Mouse (Mus musculus): ENCODE results near the gene Itga8. TPM values are rescaled to one million over a fixed set of nuclear protein-coding genes. Genes with fewer than 3 reads are reported as not detected.

Itga8 gene
- total and polyA plus RNA-seq, 3 experiments = 0.93 TPM; not detected in 2

DNA sequence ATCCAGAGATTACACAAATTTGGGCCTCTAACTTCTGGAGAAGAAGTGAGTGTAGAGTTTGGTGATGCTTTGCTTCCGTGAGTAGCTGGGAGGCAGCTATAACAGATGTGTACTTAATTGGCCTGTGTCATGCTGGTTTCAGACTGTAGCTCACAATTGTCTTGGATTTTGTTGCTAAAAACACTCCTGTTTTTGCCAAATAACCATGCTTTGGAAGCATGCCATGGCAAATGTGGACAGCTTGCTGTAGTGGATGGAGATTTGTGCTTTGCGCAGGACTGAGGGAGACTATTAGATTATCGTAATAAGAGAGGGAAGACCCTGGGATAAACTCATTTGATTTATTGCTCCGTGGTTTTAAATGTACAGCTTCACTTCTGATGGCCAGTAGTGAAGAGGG, 16.3 kb upstream of the Itga8 start:
- H3K4me1 ChIP-seq (ENCODE audit: insufficient read depth, low read depth, low read length) = peaks cover 9% of the 10 kb centered on the region
- no peak overlapping the region for H3K4me3 ChIP-seq (ENCODE audit: low read depth, low read length)
- peaks cover 10% of the 10 kb centered on the region; the same call in 1 of the 2 replicates for H3K27me3 ChIP-seq (ENCODE audit: insufficient read depth, low read length)
- no peak for ATAC-seq (ENCODE audit: extremely low read depth, insufficient number of reproducible peaks, low FRiP score, poor library complexity, severe bottlenecking)
- no peak for DNase-seq (ENCODE audit: low spot score)
- TF ChIP-seq TAL1 (conservative IDR thresholded peaks at IDR 0.05; ENCODE audit: low read depth, low read length) = no peak
- TF ChIP-seq GATA1 (IDR thresholded peaks at IDR 0.05; ENCODE audit: borderline replicate concordance, low read length) = no peak
- no peak for TF ChIP-seq GATA2 (IDR thresholded peaks at IDR 0.05; ENCODE audit: borderline replicate concordance, low read depth, low read length)
- TF ChIP-seq POLR2AphosphoS5 (IDR thresholded peaks at IDR 0.05; ENCODE audit: insufficient replicate concordance, low read depth, low read length) = no peak
- no peak for TF ChIP-seq CTCF (IDR thresholded peaks at IDR 0.05; ENCODE audit: low read depth, low read length)
- H3K9me3 ChIP-seq (replicated peaks) = no peaks in the 10 kb centered on the region
- H3K36me3 ChIP-seq (replicated peaks) = no peaks in the 10 kb centered on the region

DNA sequence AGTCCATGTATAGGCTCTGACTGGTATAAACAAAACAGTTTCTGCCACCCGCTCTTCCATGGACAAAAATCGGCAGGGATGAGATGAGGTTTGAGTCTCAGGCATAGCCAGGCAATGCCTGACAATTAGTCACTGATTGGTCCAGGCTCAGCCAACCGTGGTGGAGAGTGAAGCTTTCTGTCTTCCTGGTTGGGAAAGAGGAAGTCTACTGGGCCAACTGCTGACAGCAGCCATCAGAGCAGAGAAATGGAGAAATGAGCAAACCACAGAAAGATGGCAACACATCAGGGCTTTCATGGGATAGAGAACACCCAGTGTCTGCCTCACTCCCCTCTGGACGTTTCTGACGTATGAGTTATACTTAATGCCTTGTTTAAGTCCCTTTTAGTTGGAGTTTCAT, 15.6 kb upstream of the Itga8 start:
- Histone ChIP-seq H3K4me3 (ENCODE audit: low read depth, low read length) (no peak overlapping the region; the same call in 1 of the 2 replicates), H3K36me3 (replicated peaks) (no peaks in the 10 kb centered on the region), H3K4me1 (ENCODE audit: insufficient read depth, low read depth, low read length) (peaks cover 9% of the 10 kb centered on the region), H3K27me3 (ENCODE audit: insufficient read depth, low read length) (peaks cover 10% of the 10 kb centered on the region; the same call in 1 of the 2 replicates), H3K9me3 (replicated peaks) (no peaks in the 10 kb centered on the region)
- TF ChIP-seq GATA1 (IDR thresholded peaks at IDR 0.05; ENCODE audit: borderline replicate concordance, low read length) = no peak
- TF ChIP-seq TAL1 (conservative IDR thresholded peaks at IDR 0.05; ENCODE audit: low read depth, low read length) = no peak
- TF ChIP-seq POLR2AphosphoS5 (IDR thresholded peaks at IDR 0.05; ENCODE audit: insufficient replicate concordance, low read depth, low read length) = no peak
- TF ChIP-seq CTCF (IDR thresholded peaks at IDR 0.05; ENCODE audit: low read depth, low read length) = no peak
- no peak for TF ChIP-seq GATA2 (IDR thresholded peaks at IDR 0.05; ENCODE audit: borderline replicate concordance, low read depth, low read length)
- ATAC-seq (ENCODE audit: extremely low read depth, insufficient number of reproducible peaks, low FRiP score, poor library complexity, severe bottlenecking) = peak; percentile 85
- DNase-seq (ENCODE audit: low spot score) = peak; percentile 58

DNA sequence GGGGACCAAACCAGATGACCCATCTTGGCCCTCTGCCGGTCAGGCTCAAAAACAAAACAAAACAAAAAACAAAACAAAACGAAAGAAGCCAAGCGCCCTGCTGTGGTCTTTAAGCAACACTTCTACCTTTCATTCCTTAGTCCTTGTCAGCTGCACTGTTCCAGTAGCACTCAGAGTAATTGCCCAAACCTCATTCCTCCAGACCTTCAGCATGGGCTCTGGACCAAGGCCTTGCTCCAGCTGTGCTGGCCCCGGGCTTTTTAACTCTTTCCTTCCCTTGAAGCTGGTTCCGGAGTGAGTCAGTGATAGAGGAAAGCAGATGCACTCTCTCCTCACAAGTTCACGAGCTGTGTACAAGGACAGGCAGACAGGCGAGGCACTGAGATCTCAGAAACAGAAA, 14.6 kb upstream of the Itga8 start:
- Histone ChIP-seq H3K36me3 (replicated peaks) (no peaks in the 10 kb centered on the region), H3K9me3 (replicated peaks) (no peaks in the 10 kb centered on the region), H3K27me3 (ENCODE audit: insufficient read depth, low read length) (peaks cover 9% of the 10 kb centered on the region; the same call in 1 of the 2 replicates), H3K4me3 (ENCODE audit: low read depth, low read length) (peak overlapping the region; percentile 1; the same call in 1 of the 2 replicates), H3K4me1 (ENCODE audit: insufficient read depth, low read depth, low read length) (peaks cover 9% of the 10 kb centered on the region)
- DNase-seq (ENCODE audit: low spot score) (no peak), ATAC-seq (ENCODE audit: extremely low read depth, insufficient number of reproducible peaks, low FRiP score, poor library complexity, severe bottlenecking) (no peak)
- TF ChIP-seq GATA1 (IDR thresholded peaks at IDR 0.05; ENCODE audit: borderline replicate concordance, low read length) (no peak), CTCF (IDR thresholded peaks at IDR 0.05; ENCODE audit: low read depth, low read length) (no peak), POLR2AphosphoS5 (IDR thresholded peaks at IDR 0.05; ENCODE audit: insufficient replicate concordance, low read depth, low read length) (no peak), GATA2 (IDR thresholded peaks at IDR 0.05; ENCODE audit: borderline replicate concordance, low read depth, low read length) (no peak), TAL1 (conservative IDR thresholded peaks at IDR 0.05; ENCODE audit: low read depth, low read length) (no peak)

DNA sequence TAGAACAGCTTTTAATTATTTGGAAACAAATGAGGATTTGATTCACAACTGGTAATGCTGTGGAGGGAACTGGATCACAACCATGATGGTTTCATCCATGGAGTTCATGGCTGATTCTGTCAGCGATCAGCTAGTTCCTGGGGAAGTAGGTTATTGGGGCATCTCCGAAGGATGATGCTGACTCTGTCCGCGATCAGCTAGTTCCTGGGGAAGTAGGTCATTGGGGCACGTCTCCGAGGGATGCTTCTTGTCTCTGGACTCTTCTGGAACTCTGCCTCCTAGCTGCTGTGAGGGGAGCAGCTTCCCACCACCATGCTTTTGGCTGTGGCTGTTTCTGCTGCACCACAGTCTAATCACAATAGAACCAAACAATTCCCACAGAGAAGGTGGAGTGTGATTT, 12.3 kb upstream of the Itga8 start:
- Histone ChIP-seq H3K4me1 (ENCODE audit: insufficient read depth, low read depth, low read length) (peaks cover 9% of the 10 kb centered on the region), H3K27me3 (ENCODE audit: insufficient read depth, low read length) (peaks cover 2% of the 10 kb centered on the region; the same call in 1 of the 2 replicates), H3K9me3 (replicated peaks) (no peaks in the 10 kb centered on the region), H3K4me3 (ENCODE audit: low read depth, low read length) (no peak overlapping the region), H3K36me3 (replicated peaks) (no peaks in the 10 kb centered on the region)
- DNase-seq (ENCODE audit: low spot score) (no peak), ATAC-seq (ENCODE audit: extremely low read depth, insufficient number of reproducible peaks, low FRiP score, poor library complexity, severe bottlenecking) (no peak)
- TF ChIP-seq GATA2 (IDR thresholded peaks at IDR 0.05; ENCODE audit: borderline replicate concordance, low read depth, low read length) = no peak
- TF ChIP-seq GATA1 (IDR thresholded peaks at IDR 0.05; ENCODE audit: borderline replicate concordance, low read length) = no peak
- TF ChIP-seq TAL1 (conservative IDR thresholded peaks at IDR 0.05; ENCODE audit: low read depth, low read length) = no peak
- no peak for TF ChIP-seq CTCF (IDR thresholded peaks at IDR 0.05; ENCODE audit: low read depth, low read length)
- TF ChIP-seq POLR2AphosphoS5 (IDR thresholded peaks at IDR 0.05; ENCODE audit: insufficient replicate concordance, low read depth, low read length) = no peak

DNA sequence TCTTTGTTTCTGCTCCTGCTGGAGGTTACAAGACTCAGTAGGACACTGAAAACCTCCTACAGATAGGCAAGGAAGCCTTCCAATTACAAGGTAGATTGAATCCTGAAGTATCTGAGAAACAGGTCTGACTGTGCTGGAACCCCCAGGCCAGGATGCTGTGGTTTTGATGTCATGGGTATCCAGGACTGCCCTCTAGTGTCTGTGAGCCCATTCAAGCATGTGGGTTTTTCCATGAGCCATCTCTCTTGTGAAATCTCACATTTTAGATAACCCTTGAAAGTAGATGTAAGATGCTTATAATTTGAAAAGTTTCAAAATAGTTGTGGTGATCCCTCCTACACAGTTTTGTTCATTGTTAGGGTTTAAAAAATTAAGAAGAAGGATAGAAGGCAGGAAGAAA, 6.7 kb upstream of the Itga8 start:
- no peak for ATAC-seq (ENCODE audit: extremely low read depth, insufficient number of reproducible peaks, low FRiP score, poor library complexity, severe bottlenecking)
- no peak overlapping the region for H3K4me3 ChIP-seq (ENCODE audit: low read depth, low read length)

DNA sequence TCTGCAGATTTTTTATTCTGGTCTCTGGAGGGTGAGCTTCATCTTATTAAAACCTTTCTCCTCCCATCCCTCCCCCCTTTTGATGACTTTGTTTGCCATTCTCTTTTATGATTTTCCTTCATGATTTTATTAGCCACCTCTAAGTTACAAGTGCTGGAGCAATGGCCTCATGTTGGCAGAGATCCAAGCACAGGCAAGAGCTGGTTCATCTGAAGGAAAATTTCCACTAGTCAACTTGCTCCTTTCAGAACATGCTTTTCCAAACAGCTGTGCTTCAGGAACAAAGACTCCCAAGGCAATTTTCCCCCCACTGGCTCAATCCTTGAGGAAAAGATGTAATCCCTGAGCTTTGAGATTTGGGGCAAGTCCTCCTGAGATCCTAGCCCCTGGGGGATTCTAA, 5.6 kb upstream of the Itga8 start:
- H3K36me3 ChIP-seq (replicated peaks) = no peaks in the 10 kb centered on the region
- peaks cover 15% of the 10 kb centered on the region for H3K27me3 ChIP-seq (ENCODE audit: insufficient read depth, low read length)
- TF ChIP-seq GATA2 (IDR thresholded peaks at IDR 0.05; ENCODE audit: borderline replicate concordance, low read depth, low read length) (no peak), CTCF (IDR thresholded peaks at IDR 0.05; ENCODE audit: low read depth, low read length) (no peak), TAL1 (conservative IDR thresholded peaks at IDR 0.05; ENCODE audit: low read depth, low read length) (no peak), POLR2AphosphoS5 (IDR thresholded peaks at IDR 0.05; ENCODE audit: insufficient replicate concordance, low read depth, low read length) (no peak), GATA1 (IDR thresholded peaks at IDR 0.05; ENCODE audit: borderline replicate concordance, low read length) (no peak)
- H3K9me3 ChIP-seq (replicated peaks) = no peaks in the 10 kb centered on the region
- no peak overlapping the region for H3K4me3 ChIP-seq (ENCODE audit: low read depth, low read length)
- no peaks in the 10 kb centered on the region for H3K4me1 ChIP-seq (ENCODE audit: insufficient read depth, low read depth, low read length)
- no peak for DNase-seq (ENCODE audit: low spot score)
- ATAC-seq (ENCODE audit: extremely low read depth, insufficient number of reproducible peaks, low FRiP score, poor library complexity, severe bottlenecking) = no peak

More for the DNA sequence above, 6.7 kb upstream of the Itga8 start:
- Histone ChIP-seq H3K4me1 (ENCODE audit: insufficient read depth, low read depth, low read length) (no peaks in the 10 kb centered on the region), H3K9me3 (replicated peaks) (no peaks in the 10 kb centered on the region), H3K27me3 (ENCODE audit: insufficient read depth, low read length) (peaks cover 15% of the 10 kb centered on the region), H3K36me3 (replicated peaks) (no peaks in the 10 kb centered on the region)
- DNase-seq (ENCODE audit: low spot score) = no peak
- TF ChIP-seq POLR2AphosphoS5 (IDR thresholded peaks at IDR 0.05; ENCODE audit: insufficient replicate concordance, low read depth, low read length) (no peak), GATA2 (IDR thresholded peaks at IDR 0.05; ENCODE audit: borderline replicate concordance, low read depth, low read length) (no peak), TAL1 (conservative IDR thresholded peaks at IDR 0.05; ENCODE audit: low read depth, low read length) (no peak), CTCF (IDR thresholded peaks at IDR 0.05; ENCODE audit: low read depth, low read length) (no peak), GATA1 (IDR thresholded peaks at IDR 0.05; ENCODE audit: borderline replicate concordance, low read length) (no peak)

Data from G1E (cell line).